Mouse (Mus musculus) embryonic facial prominence, embryonic 11.5 days (tissue): ENCODE measurements around the gene Rad23b. TPM values are rescaled to one million over a fixed set of nuclear protein-coding genes. Genes with fewer than 3 reads are reported as not detected.
"Not testable (repeated sequence)": the region's sequence is repeated elsewhere in the genome, so short reads cannot be mapped to it uniquely, and the experiment has no call there.

Experiments used
- ATAC-seq: fragments of 200-750 bp; cut with Nextera tagmentation; replicated peaks from 2 replicates; pipeline ENCODE4 v1.8.0; 2017; ENCODE audit warnings: low read depth; ENCODE audit not compliant: insufficient number of reproducible peaks, low FRiP score, low TSS enrichment
- DNase-seq: peaks from one replicate; pipeline ENCODE4 v3.0.0-alpha.2; 2015; ENCODE audit warnings: low spot score
- H3K27ac ChIP-seq: fragments of 300-500 bp; sonication (generic); replicated peaks from 2 replicates; pipeline ENCODE4 v1.5.1; 2014; ENCODE audit warnings: mild to moderate bottlenecking, low read depth, low read length, control low read depth
- H3K27me3 ChIP-seq: fragments of 300-500 bp; sonication (generic); 2 replicates; pipeline ENCODE4 v1.6.1; 2014; ENCODE audit warnings: mild to moderate bottlenecking, low read length, moderate library complexity, mixed read lengths; ENCODE audit not compliant: control insufficient read depth, insufficient read depth
- H3K36me3 ChIP-seq: fragments of 300-500 bp; sonication (generic); replicated peaks from 2 replicates; pipeline ENCODE4 v1.6.1; 2014; ENCODE audit warnings: low read depth, mild to moderate bottlenecking, low read length, moderate library complexity, mixed read lengths; ENCODE audit not compliant: control insufficient read depth, insufficient read depth
- H3K4me1 ChIP-seq: fragments of 300-500 bp; sonication (generic); 2 replicates; pipeline ENCODE4 v1.6.1; 2014; ENCODE audit warnings: low read length, mixed read lengths; ENCODE audit not compliant: control insufficient read depth, insufficient read depth
- H3K4me2 ChIP-seq: fragments of 300-500 bp; sonication (generic); 2 replicates; pipeline ENCODE4 v1.6.1; 2014; ENCODE audit warnings: low read depth, mild to moderate bottlenecking, control low read depth, low read length, moderate library complexity
- H3K4me3 ChIP-seq: fragments of 300-500 bp; sonication (generic); 2 replicates; pipeline ENCODE4 v1.5.1; 2014; ENCODE audit warnings: low read depth, low read length, control low read depth
- H3K9ac ChIP-seq: fragments of 300-500 bp; sonication (generic); replicated peaks from 2 replicates; pipeline ENCODE4 v1.6.1; 2014; ENCODE audit warnings: mild to moderate bottlenecking, control low read depth, low read length
- H3K9me3 ChIP-seq: fragments of 300-500 bp; sonication (generic); replicated peaks from 2 replicates; pipeline ENCODE4 v1.6.1; 2016; ENCODE audit warnings: mild to moderate bottlenecking, low read length, inconsistent platforms, mixed read lengths; ENCODE audit not compliant: control insufficient read depth
- WGBS: fragments of 180-500 bp; shearing (Covaris S2); extraction: QIAGEN DNeasy Blood & Tissue Kit; methylation state at CpG from one replicate; pipeline ENCODE4 v1.1.7; 2014; 5-methylcytosine and 5-hydroxymethylcytosine counted together
- polyA plus RNA-seq: library from polyadenylated mRNA; unstranded; fragments of >200 nt; fragmentation: Nextera tagmentation; extraction: Ambion mirVana; gene quantifications from 2 replicates; pipeline ENCODE4 v1.2.1, GENCODE M21; 2014

Gene Rad23b
- polyA plus RNA-seq, result 113 and 123 TPM in 2 replicates

DNA sequence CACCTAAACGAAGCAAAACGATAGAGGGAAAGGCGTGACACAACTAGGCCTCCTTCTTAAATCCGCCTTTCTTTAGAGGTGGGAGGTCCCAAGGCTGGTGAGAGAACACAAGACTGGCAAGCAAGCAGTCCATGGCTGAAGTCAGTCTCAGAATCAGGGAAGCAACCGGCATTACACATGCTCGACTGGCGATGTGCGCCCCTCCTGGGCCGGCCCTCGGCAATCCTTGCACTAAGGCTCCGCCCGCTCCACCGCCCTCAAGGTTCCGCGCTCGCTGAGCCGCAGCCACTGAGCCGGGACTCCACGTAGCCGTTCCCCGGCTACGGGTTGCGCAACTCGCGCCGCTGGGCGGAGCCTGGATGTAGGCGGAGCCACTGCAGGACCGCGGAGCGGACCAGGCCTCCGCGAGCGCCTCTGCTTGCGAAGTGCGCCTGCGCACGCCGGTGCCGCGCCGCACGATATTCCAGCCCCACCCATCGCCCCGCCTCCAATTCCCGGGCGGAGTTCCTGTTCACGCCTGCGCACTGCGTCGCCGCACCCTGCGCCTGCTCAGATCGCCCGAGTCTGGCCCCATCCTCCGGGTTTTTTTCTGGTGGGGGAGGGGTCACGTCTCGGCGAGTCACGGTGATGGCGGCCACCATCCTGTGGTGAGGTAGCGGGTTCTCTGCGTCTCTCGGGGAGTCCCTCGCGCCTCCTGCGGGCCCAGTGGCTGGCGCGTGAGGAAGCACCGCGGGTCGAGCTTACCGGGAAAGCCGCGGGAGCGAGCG lies at the start of gene Rad23b:
Gene Rad23b, plus strand, starts transcription at position 592 of the 767 bp plus-strand sequence.
- H3K27me3 ChIP-seq, result no peaks in the 10 kb centered on the region
- WGBS, result under 1% methylated on average over 77 of the region's 77 CpGs
- peak within 1 kb of the TSS; percentile 85 for H3K27ac ChIP-seq
- H3K4me3 ChIP-seq, result peak within 1 kb of the TSS; percentile 92
- no peaks in the 10 kb centered on the region for H3K36me3 ChIP-seq
- no peaks in the 10 kb centered on the region for H3K9me3 ChIP-seq
- H3K4me2 ChIP-seq, result peak within 1 kb of the TSS; percentile 46
- H3K4me1 ChIP-seq, result no peaks in the 10 kb centered on the region
- H3K9ac ChIP-seq, result peak within 1 kb of the TSS; percentile 91
- DNase-seq (peak; percentile 99), ATAC-seq (peak; percentile 96)

DNA sequence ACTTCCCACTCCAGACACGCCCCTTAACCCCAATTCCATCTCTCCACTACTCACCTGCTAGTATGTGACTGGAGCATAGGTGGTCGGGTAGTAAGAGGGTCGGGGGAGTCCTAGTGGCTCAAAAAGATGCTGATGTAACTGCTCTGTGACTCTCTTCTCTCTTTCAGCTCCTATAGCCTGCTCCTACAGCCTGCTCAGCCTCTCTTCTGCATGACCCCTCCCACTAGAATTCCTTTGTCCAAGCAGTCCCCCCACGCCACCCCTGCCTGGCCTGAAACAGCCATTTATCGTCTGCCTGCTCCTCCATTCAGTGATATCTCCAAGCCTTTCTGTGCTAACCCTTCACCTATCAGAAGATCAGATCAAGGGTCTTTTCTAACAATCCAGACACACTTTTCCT lies 45.7 kb upstream of the Rad23b start:
- no peak overlapping the region for H3K4me3 ChIP-seq
- H3K9ac ChIP-seq, result no peak overlapping the region
- WGBS, result 83% methylated on average over 5 of the region's 5 CpGs

DNA sequence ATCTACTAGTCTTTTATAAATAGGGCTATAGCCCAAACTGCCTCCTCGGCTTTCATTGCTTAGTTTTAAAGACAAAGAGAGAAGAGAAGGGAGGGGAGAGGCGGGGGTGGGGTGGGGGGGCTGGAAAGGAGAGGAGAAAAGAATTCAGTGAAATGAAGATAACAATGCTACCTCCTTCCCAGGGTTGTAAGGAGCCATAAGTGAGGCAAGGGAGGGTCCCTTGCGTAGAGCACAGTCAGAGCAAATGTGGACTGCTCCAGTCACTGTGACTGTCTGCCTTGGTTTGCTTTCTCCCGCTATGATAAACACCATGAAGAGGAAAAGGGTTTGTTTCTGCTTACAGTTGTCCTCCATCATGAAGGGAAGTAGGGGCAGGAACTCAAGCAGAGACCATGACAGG lies 43.2 kb upstream of the Rad23b start:
- Histone ChIP-seq H3K4me2 (no peak overlapping the region), H3K9ac (no peak overlapping the region), H3K4me3 (no peak overlapping the region), H3K27me3 (no peaks in the 10 kb centered on the region), H3K4me1 (no peaks in the 10 kb centered on the region), H3K36me3 (no peaks in the 10 kb centered on the region), H3K27ac (no peak overlapping the region), H3K9me3 (no peaks in the 10 kb centered on the region)
- WGBS, result 71% methylated on average over 4 of the region's 4 CpGs
- DNase-seq, result no peak
- no peak for ATAC-seq

More for the DNA sequence above, 45.7 kb upstream of the Rad23b start:
- Histone ChIP-seq H3K27ac (no peak overlapping the region), H3K27me3 (no peaks in the 10 kb centered on the region), H3K9me3 (no peaks in the 10 kb centered on the region), H3K4me2 (no peak overlapping the region), H3K4me1 (no peaks in the 10 kb centered on the region), H3K36me3 (no peaks in the 10 kb centered on the region)
- ATAC-seq, result no peak; the same call in 1 of the 2 replicates
- DNase-seq, result no peak

DNA sequence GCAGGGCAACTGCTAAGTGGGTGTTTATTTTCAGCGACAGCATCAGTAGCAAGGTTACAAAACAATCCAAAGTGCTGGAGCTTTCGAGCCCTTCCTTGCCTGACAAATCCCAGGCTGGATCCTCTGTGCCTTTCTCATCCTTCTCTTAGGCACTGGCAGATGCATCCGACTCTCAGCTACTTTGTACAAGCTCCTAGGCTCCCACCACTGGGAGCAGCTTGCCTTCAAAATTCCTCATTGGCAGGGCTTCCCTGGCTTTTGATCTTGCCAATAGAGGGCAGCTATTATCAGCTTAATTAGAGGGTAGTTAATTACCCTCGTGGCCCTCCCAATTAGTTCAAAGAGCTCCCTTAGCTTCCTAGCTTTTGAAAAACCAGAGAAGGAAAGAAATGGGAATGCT lies 33.1 kb upstream of the Rad23b start:
- ATAC-seq (no peak), DNase-seq (no peak)
- WGBS, result 30% methylated on average over 4 of the region's 4 CpGs
- H3K27ac ChIP-seq, result no peak overlapping the region
- no peaks in the 10 kb centered on the region for H3K4me1 ChIP-seq
- no peak overlapping the region for H3K9ac ChIP-seq
- no peak overlapping the region for H3K4me3 ChIP-seq
- no peaks in the 10 kb centered on the region for H3K36me3 ChIP-seq
- H3K9me3 ChIP-seq, result no peaks in the 10 kb centered on the region
- H3K27me3 ChIP-seq, result no peaks in the 10 kb centered on the region
- H3K4me2 ChIP-seq, result no peak overlapping the region

DNA sequence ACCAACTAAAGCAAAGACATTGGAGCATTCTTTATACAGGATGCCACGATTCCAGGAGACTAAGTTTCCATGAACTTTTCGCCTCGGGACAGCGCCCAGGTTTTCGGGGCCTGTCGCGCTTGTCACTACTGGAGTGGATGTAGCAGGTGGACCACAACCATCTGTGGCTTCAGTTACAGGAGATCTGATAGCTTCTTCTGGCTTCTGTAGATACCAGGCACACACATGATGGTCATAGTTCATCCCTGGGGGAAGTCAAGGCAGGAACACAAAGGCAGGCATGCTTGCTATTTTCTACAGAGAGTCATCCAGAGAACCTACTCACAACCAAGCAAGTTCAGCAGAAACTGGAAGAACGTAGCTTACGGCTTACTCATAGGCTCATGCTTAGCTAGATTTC lies 31.5 kb upstream of the Rad23b start:
- H3K9me3 ChIP-seq, H3K4me3 ChIP-seq, H3K9ac ChIP-seq, DNase-seq, ATAC-seq, H3K4me2 ChIP-seq, H3K36me3 ChIP-seq, H3K4me1 ChIP-seq, H3K27ac ChIP-seq, H3K27me3 ChIP-seq: not testable (repeated sequence)
- WGBS, result 95% methylated on average over 9 of the region's 9 CpGs

DNA sequence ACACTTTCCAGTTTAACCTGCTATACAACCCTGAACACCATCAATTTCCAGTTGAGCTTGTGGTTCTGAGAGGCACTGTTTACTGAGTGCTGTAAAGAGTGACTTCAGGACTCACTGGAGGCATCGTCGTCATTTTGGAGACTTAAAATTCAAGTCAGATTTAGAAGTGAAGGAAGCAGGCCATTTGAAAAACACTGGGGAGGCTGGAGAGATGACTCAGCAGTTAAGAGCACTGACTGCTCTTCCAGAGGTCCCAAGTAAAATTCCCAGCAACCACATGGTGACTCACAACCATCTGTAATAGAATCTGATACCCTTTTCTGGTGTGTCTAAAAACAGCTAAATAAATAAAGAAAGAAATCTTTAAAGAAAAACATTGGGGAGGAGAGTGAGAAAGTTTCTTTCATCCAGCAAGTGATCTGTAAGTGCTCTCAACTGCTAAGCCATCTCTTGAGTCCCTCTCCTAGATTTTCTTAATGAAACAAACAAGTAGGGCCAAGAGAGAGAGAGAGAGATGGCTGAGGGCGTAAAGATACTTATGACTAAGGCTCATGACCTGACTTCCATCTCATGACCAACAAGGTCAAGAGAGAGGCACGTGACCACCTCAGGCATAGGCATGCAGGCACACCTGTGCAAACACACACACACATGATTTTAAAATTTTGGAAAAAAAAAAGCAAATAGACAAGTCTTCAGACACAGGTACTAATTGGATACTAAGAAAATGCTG lies 23.9 kb upstream of the Rad23b start:
- H3K27me3 ChIP-seq, result no peaks in the 10 kb centered on the region
- DNase-seq (no peak), ATAC-seq (no peak)
- H3K27ac ChIP-seq, result no peak overlapping the region
- no peak overlapping the region for H3K4me3 ChIP-seq
- no peaks in the 10 kb centered on the region for H3K9me3 ChIP-seq
- no peaks in the 10 kb centered on the region for H3K4me1 ChIP-seq
- no peaks in the 10 kb centered on the region for H3K36me3 ChIP-seq
- H3K4me2 ChIP-seq, result no peak overlapping the region
- WGBS, result 48% methylated on average over 4 of the region's 4 CpGs
- no peak overlapping the region for H3K9ac ChIP-seq

DNA sequence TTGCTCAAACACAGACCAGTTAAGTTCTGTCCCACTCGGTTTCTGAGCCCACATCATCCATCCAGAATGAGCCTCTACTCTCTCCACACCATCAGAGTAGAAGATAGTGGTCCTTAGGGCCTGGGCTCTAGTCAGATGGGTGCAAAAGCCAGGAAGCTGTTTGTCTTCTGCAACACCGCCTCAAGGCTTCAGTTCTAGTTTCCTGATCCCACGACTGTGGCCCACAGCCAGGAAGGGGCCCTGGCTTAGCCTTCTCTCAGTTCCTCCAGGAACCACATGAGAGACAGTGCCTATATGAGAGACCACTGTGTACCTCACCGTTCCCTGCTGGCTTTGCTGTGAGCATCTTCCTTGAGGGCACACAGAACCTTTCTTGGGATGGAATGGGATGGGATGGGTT lies 22.3 kb upstream of the Rad23b start:
- Histone ChIP-seq H3K9ac (no peak overlapping the region), H3K4me1 (no peaks in the 10 kb centered on the region), H3K4me2 (no peak overlapping the region), H3K27me3 (no peaks in the 10 kb centered on the region), H3K27ac (no peak overlapping the region), H3K4me3 (no peak overlapping the region), H3K36me3 (no peaks in the 10 kb centered on the region), H3K9me3 (no peaks in the 10 kb centered on the region)
- 72% methylated on average over 4 of the region's 4 CpGs for WGBS
- ATAC-seq (no peak), DNase-seq (no peak)

DNA sequence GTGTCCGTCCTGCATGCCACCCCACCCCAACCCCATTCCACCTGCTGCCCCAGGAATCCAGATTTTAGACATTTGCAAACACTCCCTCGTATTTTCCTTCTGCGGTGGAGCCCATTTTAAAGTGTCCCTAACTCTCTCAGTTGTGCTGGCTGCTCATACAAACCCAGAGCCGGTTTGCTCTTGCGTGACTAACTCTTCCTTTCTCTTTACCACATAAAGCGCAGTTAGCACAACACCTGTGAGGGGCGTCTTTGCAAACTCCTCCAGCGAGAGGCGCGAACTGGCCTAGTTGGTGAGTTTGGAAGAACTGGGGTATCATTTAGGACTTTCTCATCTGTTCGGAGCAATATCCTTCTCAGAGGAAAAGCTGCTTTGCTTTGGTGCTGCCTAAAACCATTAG lies 21.4 kb upstream of the Rad23b start:
- Histone ChIP-seq H3K4me2 (no peak overlapping the region), H3K36me3 (no peaks in the 10 kb centered on the region), H3K27me3 (no peaks in the 10 kb centered on the region), H3K4me3 (no peak overlapping the region), H3K4me1 (no peaks in the 10 kb centered on the region), H3K27ac (no peak overlapping the region), H3K9ac (no peak overlapping the region), H3K9me3 (no peaks in the 10 kb centered on the region)
- DNase-seq, result no peak
- no peak for ATAC-seq
- 93% methylated on average over 11 of the region's 11 CpGs for WGBS
